Mouse (Mus musculus) ZHBTc4 (cell line): ENCODE measurements around the gene Gm42674.

Experiments
- DNase-seq: peaks from one replicate; pipeline ENCODE4 v3.0.0-alpha.2; 2011; ENCODE audit warnings: low read depth, low spot score

Gene Gm42674

DNA sequence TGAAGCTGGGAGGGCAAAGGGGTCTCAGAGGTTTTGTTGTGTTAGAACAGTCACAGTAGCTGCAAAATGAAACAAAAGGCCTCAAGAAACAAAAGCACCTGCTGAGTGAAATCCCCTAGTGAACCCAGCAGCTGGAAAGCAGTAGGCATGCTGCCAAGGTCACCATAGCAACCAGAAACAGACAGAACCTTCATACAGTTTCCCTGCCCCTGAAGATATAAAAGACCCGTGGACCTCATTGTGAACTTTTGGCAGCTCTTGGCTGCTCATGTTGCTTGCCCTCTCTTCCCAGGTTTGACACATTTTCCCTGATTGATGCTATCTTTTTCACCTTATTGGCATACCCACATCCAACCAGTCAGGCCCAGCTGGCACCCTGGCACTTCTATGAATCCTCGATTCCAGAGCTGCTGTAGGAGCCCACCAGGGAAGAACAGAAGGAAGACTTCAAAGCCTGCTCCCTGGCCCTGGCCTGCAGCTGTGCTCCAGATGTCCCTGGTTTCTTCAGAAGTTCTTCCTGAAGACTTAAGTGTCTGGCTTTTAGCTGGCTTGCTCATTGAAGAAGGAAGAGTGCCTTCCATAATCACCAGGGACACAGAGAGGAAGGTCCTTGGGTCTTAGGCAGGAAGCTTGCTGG lies 21.8 kb downstream of the Gm42674 start:
- peak; percentile 28 for DNase-seq

DNA sequence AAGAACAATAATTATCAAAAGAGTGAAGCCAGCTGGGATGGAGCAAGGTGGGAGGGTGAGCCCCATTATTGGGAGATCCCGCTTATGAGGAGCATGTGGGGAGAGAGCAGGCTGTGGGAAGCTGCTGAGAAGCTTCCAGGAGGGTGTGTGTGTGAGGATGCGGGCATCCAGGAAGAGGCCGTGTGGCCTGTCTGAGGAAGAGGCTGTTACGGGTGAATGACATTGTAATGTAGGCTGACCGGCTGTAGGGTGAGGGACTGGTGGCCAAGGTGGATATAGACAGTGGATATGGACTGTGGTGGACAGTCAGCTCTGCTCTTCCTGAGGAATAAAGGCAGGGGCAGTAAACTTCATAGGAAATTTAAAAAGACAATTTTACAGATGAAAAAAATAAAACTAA lies 23.8 kb downstream of the Gm42674 start:
- no peak for DNase-seq

DNA sequence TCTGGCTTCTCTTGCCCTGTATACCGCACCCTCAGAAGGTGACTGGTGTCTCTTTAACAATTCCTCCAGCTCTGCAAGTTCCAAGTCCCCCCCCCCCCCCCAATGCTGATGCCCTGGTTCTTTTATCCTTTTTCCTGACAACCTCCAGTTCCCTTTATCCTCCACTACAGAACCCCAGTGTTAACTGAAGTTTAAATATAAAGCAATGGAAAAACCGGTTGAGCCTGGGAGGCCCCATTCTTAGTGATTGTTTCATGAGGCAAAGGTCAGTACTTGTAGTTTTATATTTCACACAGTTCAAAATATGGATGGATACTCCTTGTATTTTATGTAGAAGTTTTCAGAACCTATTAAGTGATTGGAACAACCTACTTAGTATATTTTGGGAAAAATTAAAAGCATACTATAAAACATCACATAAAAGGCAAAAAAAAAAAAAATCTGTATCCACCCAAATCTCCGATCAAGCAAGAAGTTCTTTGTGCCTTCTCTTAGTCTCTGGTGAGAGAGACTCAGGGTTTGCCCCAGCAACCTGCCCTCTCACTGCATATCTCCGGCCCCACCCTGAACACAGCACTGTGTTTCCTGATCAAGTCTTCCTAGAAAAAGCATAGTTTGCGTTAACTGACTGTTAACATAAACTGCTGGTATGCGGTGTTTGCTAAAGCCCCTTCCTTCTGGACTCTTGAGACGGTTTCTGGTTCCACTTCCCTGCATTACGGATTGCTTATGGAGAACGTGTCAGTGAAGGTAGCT lies 24.7 kb downstream of the Gm42674 start:
- no peak for DNase-seq

DNA sequence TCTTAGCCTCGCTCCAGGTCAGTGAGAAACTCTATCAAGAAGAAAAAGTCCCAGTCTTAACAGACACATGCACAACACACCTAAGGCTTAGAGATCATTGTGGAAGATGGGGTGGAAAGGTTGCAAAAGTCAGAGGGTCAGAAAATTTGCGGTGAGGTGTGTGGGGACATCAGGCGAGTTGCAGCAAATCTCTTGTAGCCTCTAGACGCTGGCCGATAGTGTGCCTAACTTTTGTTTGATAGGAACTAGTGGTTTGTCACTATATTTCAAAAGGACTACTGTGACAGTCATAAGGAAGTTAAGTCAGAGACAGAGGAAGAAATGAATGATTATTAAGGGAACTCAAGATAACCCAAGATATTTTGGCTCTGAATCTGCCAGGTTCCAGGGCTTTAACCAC lies 25.7 kb downstream of the Gm42674 start:
- DNase-seq: no peak

DNA sequence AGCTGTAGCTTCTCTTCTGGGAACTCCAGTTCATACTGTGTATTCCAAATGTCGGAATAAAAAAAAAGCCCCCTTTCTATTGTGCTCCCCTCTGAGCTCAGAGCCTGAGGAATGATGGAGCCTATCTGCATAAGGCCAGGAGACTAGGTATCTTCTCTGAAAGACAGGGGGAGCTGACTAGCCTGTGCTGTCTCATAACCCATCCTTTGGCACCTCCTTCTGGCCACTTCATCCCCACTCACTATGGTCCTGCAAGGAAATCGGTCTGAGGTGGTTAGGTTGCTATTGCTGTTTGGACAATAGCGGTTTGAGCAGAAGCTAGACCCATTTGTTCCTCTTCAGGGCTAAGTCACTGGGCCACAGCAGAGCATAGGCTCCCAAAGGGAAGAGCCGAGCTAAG lies 26.1 kb downstream of the Gm42674 start:
- no peak for DNase-seq

DNA sequence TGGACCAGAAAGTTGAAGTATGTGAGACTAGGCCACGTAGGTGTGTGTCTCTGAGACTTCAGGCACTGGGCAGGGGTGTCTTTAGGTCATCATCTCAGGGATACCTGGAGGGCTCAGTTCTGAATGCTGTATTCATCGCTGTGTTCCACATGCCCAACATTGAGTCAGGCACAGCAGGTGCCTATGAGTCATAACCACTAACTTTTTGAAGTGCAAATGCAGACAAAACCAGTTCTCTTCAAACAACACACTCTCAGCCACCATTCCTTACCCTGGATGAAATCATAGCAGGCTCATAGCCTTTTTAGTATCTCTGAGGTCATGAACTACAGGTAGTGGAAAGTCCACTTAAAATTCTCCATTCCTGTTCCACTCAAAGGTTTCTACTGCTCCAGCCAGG lies 27.6 kb downstream of the Gm42674 start:
- no peak for DNase-seq

DNA sequence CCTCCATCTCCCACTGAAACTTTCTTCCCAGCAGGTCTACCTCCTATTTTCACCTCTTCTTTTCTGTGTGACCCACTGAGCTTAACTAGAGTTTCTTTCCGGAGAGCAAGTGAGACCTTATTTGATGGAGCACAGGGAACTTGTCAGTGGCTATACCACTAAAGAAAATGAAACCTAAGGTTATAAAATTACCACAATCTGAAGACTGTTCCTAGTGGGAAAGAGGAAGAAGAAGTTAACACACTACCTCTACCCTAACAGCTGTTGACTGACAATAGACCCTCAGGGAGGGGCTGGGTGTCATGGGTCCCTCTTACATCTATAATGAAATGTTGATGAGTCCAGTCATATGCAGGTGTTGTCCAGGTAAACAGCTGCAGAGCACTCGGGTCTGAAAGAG lies 30.3 kb downstream of the Gm42674 start:
- DNase-seq: no peak

DNA sequence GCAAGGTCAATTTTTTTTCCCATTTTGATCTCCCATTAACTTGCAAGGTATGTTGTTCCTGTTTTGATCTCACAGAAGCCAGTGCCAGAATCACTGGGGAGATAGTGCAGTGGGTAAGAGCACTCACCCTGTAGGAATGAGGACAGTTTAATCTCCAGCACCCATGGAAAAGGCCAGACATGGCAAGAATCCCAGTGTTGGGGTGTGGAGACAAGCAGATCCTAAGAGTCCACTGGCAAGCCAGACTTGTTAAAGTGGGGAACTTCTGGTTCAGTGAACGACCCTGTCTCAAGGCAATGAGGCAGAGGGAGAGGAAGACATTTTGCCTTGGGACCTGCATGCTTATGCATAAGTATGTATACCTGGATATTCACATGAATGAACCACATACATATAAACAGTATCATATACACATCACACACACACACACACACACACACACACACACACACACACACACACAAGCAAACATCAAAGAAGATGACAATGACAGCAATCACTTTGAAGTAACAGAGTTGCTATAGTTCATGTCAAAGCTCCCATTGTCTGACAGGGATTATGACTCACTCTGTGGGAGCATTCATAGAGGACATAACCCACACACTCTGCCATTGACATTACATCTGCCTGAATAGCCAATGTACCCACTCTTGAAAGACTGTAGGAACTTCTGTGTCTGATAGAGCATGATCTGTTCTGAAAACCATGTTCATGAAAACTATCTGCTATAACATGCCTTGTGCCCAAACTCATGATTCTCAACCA lies 37.0 kb downstream of the Gm42674 start:
- no peak for DNase-seq

DNA sequence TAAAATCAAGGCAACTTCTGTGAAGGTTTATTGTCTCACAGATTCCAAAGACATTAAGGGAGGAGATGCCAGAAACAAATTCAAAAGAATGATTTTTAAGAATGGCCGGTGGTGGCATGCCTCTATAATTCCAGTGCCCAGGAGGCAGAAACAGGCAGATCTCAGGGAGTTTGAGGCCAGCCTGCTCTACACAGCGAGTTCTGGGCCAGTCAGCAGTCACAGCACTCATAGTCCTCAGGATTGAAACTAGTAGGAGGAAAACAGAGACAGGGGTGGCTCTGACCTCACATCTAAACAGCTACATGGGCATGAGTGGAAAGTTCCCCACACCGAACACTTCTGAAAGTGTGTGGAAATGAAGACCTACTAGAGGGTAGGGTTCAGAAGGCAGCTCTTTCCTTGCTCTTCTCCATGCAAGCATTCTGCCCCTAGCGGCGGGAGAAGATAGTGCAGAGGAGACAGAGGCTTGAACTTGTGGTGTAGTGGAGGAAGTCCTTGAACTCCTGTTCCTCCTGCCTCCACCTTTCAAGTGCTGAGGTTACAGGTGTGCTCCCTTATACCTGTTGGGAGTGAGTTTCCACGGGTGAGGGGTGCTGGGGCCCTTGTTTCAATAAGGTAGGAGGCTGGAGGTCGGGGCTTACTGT lies 37.9 kb downstream of the Gm42674 start:
- peak; percentile 74 for DNase-seq

DNA sequence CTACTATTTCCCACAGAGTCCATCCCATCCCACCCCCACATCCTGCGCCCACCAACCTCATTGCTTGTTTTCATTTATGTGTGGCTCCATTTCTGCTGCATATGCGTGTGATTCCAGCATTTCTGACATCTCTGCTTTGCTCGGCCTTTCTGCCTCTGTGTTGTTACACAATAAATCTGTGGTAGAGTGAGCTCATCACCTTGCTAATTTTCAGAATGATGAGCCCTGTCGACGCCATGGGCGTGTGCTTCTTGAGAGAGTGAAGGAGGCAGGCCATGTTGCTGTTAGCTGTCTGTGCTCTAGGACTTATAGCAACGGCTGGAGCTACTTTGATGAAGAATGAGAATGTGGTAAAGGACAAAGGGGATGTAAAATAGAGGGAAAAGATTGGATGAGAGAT lies 39.3 kb downstream of the Gm42674 start:
- DNase-seq: no peak

DNA sequence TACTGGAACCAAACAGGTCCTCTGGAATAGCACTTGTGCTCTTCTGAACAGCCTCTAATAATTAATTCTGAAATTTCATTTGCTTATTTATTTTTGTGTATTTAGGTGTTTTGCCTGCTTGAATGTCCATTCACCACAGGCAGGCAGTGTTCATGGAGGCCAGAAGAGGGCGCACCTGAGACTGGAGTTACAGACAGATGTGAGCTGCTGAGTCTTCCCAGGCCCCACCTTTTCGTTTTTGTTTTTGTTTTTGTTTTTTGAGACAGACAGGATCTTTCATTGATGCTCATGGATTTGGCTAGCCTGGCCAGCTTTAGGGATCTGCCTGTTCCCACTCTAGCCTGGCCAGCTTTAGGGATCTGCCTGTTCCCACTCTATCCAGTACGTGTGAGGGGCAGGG lies 42.5 kb downstream of the Gm42674 start:
- DNase-seq: peak; percentile 46

DNA sequence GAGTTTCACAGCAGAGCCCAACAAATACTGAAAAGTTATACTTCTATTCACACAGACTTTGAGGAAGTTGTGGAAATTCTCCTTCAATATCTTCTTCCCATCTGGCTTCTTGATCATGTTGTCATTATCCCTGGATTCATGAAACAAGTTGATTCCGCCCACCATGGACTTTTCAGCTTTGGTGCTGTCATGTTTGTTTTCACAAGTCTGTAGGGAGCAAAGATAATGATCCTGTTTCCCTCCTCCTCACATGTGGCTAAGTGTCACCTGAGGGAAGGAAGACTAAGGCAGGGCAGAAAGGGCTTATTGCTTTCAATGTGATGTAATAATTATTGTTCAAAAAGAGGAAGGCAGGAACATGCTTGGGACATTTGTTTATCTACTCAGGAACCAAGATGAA lies 45.6 kb downstream of the Gm42674 start:
- DNase-seq: no peak

DNA sequence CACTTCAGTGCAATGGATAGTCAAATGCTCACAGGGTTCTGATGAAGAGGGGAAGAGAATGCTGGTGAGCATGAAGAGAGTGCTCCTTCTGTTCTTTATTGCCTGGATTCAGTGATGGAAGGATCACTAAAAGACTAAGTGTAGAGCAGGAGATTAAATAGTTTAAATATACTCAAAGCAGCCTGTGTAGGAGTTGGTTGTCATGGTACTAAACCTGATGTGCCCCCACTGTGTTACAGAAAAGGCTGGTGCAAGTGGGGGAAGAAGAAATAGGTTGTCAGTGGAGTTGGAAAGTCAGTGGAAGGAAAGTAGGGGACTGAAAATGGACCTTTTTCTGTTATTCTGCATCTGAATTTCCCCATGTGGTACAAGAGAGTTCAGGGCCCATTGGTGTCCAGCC lies 47.3 kb downstream of the Gm42674 start:
- DNase-seq: no peak

DNA sequence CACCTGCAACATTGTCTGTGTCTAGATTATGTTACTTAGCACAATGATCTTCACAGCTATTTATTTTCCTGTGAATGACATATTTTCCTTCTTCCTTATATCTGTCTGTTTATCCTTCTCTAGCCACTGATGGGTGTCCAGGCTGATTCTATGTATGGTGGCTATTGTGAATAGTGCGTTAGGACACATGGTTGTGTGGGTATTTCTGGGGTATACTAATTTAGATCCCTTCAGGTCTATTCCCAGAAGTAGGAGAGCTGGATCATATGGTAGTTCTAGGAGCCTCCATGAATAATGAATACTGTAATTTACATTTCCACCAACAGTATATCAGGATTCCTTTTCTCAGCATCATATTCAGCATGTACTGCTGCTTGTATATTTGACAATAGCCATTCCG lies 48.1 kb downstream of the Gm42674 start:
- no peak for DNase-seq

DNA sequence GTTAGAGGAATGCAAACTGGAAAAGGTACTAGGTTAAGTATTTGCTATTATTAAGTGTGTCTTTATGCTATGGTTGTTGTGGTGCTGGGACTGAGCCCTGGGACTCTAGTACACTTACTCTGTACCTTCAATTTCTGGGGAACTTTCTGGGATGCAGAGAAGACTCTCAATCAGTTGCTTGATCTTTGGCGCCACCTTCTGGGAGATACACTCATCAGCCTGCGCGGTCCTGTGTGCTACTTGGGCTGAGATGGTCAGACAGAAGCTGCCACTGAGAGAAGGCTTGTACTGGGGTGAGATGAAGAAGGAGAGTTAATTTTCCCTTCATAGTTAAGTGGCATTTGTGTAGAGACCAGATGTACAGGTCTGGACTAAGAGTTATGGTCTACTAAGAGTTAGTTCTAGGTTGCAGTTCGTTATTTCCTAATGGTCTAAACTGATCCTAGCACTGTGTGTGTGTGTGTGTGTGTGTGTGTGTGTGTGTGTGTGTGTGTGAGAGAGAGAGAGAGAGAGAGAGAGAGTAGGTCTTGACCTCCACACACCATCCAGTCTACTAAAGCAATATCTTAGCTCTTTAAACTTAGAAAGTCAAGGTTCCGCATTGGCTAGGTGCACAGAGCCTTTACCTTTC lies 51.3 kb downstream of the Gm42674 start:
- peak; percentile 77 for DNase-seq

DNA sequence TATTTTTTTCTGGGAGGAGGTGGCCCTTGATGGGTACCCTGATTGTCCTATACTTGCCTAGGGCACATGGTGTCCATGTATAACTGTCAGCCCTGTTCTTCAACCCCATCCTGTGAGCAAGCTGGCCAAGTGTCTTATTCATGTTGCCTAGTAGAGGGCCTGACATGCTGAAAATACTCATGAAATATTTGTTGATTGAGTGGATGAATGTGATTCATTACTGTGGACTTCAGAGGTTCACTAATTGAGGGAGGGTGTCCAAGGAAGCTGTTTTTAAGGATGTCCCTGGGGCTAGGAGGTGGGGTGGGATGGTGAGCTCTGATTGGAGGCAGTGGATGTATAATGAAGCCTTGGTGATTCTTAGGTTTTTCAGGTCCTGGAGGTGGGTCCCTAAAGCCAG lies 52.0 kb downstream of the Gm42674 start, which contains the start of gene S100a7a:
TSS of gene S100a7a (plus strand) at position 301 of the 400 bp plus-strand sequence.
- no peak for DNase-seq
